Mouse (Mus musculus) spleen, adult 2 months (tissue): ENCODE measurements around the gene Mras. TPM values are rescaled to one million over a fixed set of nuclear protein-coding genes. Genes with fewer than 3 reads are reported as not detected.

ENCODE experiments used
- DNase-seq, 2 experiments: peaks; one replicate each; pipeline versions ENCODE4 v3.0.0 to v3.0.0-alpha.2; 2012 to 2021; ENCODE audit warnings: low spot score in 2 of 2, low read depth in 1 of 2
- H3K27ac ChIP-seq: fragments of 200-500 bp; 2 replicates; pipeline ENCODE4 v1.5.1; 2012; ENCODE audit warnings: low read length, inconsistent platforms; ENCODE audit not compliant: insufficient read depth
- H3K27me3 ChIP-seq: fragments of 200-500 bp; 2 replicates; pipeline ENCODE4 v1.6.1; 2012; ENCODE audit warnings: mild to moderate bottlenecking, moderate library complexity, low read length, inconsistent platforms; ENCODE audit not compliant: control insufficient read depth, insufficient read depth
- H3K36me3 ChIP-seq: fragments of 200-500 bp; 2 replicates; pipeline ENCODE4 v1.6.1; 2012; ENCODE audit warnings: mild to moderate bottlenecking, low read length, inconsistent platforms; ENCODE audit not compliant: control insufficient read depth, insufficient read depth
- H3K4me1 ChIP-seq: fragments of 200-500 bp; 2 replicates; pipeline ENCODE4 v1.6.1; 2011; ENCODE audit warnings: inconsistent platforms; ENCODE audit not compliant: control insufficient read depth, insufficient read depth, insufficient read length
- H3K4me3 ChIP-seq: fragments of 200-500 bp; 2 replicates; pipeline ENCODE4 v1.5.1; 2011; ENCODE audit warnings: mild to moderate bottlenecking, inconsistent platforms; ENCODE audit not compliant: insufficient read depth, insufficient read length; ENCODE audit errors: extremely low read depth
- CTCF ChIP-seq: fragments of 200-500 bp; IDR thresholded peaks from 2 replicates; pipeline ENCODE4 v1.5.1; 2011; ENCODE audit warnings: mild to moderate bottlenecking, inconsistent platforms; ENCODE audit not compliant: insufficient read depth, insufficient read length, insufficient replicate concordance; ENCODE audit errors: extremely low read depth
- POLR2A ChIP-seq: fragments of 200-500 bp; IDR thresholded peaks from 2 replicates; pipeline ENCODE4 v1.6.1; 2011; ENCODE audit warnings: low read depth, low read length, inconsistent platforms
- WGBS: fragments of 180-500 bp; shearing (Covaris S2); methylation state at CpG from one replicate; pipeline ENCODE4 v1.1.7; 2018; 5-methylcytosine and 5-hydroxymethylcytosine counted together
- polyA plus RNA-seq: library from polyadenylated mRNA; depleted of rRNA; stranded (reverse); fragments of >200 nt; gene quantifications from 2 replicates; pipeline ENCODE4 v1.2.3, GENCODE M21; 2012; rRNA removed

Gene Mras
- polyA plus RNA-seq, 1 experiment: 9.1 TPM

DNA sequence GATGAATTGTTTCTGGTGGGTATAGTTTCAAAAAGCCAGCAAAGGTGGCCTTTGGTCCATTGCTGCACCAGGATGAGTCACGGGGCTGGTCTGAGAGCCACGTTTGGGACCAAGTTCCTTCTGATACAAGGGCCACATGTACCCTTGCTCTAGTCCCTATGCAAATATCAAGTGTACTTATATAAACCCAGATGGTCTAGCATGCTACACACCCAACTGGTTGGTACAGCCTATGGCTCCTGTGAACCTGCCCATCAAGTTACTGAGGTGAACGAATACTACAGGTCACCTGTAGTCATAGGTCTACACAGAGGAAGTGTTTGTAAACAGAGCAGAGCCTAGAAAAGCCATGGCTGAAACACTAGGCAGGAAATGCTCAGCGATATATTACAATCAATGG, 100.6 kb downstream of the Mras start:
- no peak for TF ChIP-seq POLR2A
- no peak for TF ChIP-seq CTCF
- DNase-seq: no peak
- 66% methylated on average over 4 of the region's 4 CpGs for WGBS

More for the DNA sequence above, 100.6 kb downstream of the Mras start:
- H3K27ac ChIP-seq: no peak overlapping the region
- H3K4me3 ChIP-seq: no peak overlapping the region
- no peaks in the 10 kb centered on the region for H3K36me3 ChIP-seq
- no peaks in the 10 kb centered on the region for H3K4me1 ChIP-seq
- H3K27me3 ChIP-seq: no peaks in the 10 kb centered on the region

Other genes with a start within 250 kb of the Mras start
- gene Faiml, start 200.1 kb downstream of the Mras start, polyA plus RNA-seq: not detected in 2 replicates
- 1.0 and 1.3 TPM in 2 replicates for gene Cep70, start 194.0 kb downstream of the Mras start, polyA plus RNA-seq
- 0.16 and 0.19 TPM in 2 replicates for gene Esyt3, start 78.8 kb downstream of the Mras start, polyA plus RNA-seq
- 0.57 and 0.94 TPM in 2 replicates for gene Nme9, start 14.1 kb upstream of the Mras start, polyA plus RNA-seq
- gene Armc8, start 131.5 kb upstream of the Mras start, polyA plus RNA-seq: 6.9 and 7.2 TPM in 2 replicates
- gene Dbr1, start 138.4 kb upstream of the Mras start, polyA plus RNA-seq: 6.7 and 12.2 TPM in 2 replicates
- gene A4gnt, start 175.1 kb upstream of the Mras start, polyA plus RNA-seq: not detected in 2 replicates
- 1.7 and 2.1 TPM in 2 replicates for gene Dzip1l, start 192.1 kb upstream of the Mras start, polyA plus RNA-seq